In genomic region chr14:60964016-60964810, GRCm38 (mm10) we compare ENCODE assay signal across 20 mouse cellular contexts.
DNase-seq lines count a peak whose midpoint lies in the region; ATAC-seq and TF ChIP-seq lines count a peak whose summit lies in the region.
"Had no signal": no experiment of that assay in that cellular context is flagged by ENCODE, and none has a peak within 500 bp of the region (broad histone marks: within the 10 kb centered on the region; RNA-seq: fewer than 3 reads in every experiment).

No protein-coding gene starts in this region.

- 85% methylated on average over 7 of the region's 7 CpGs for WGBS in midbrain, embryonic 11.5 days
- WGBS in midbrain, postnatal 0 days: 82% methylated on average over 7 of the region's 7 CpGs
- WGBS in embryonic facial prominence, embryonic 13.5 days: 36% methylated on average over 7 of the region's 7 CpGs
- WGBS in embryonic facial prominence, embryonic 15.5 days: 36% methylated on average over 7 of the region's 7 CpGs

- H3K9ac ChIP-seq in midbrain, embryonic 11.5 days (ENCODE audit: low read length): no peak overlapping the region
- H3K9ac ChIP-seq in midbrain, postnatal 0 days (replicated peaks; ENCODE audit: low read length, poor library complexity, severe bottlenecking): no peak overlapping the region
- no peak overlapping the region for H3K9ac ChIP-seq in embryonic facial prominence, embryonic 13.5 days
- H3K9ac ChIP-seq in embryonic facial prominence, embryonic 15.5 days: no peak overlapping the region
- H3K9ac ChIP-seq: embryonic facial prominence, embryonic 12.5 days; forebrain, embryonic 12.5 days had no signal

- H3K36me3 ChIP-seq in midbrain, embryonic 11.5 days (ENCODE audit: control insufficient read depth, insufficient read depth, low read length): peaks cover 8% of the 10 kb centered on the region; the same call in 1 of the 2 replicates
- peaks cover 3% of the 10 kb centered on the region for H3K36me3 ChIP-seq in midbrain, postnatal 0 days (ENCODE audit: insufficient read depth, low read length)
- H3K36me3 ChIP-seq in embryonic facial prominence, embryonic 13.5 days: peaks cover 16% of the 10 kb centered on the region; the same call in 1 of the 2 replicates
- peaks cover 13% of the 10 kb centered on the region; the same call in 1 of the 2 replicates for H3K36me3 ChIP-seq in embryonic facial prominence, embryonic 15.5 days
- H3K36me3 ChIP-seq: embryonic facial prominence, embryonic 12.5 days had no signal

- no peak for ATAC-seq in midbrain, embryonic 11.5 days (ENCODE audit: low FRiP score)
- ATAC-seq in midbrain, postnatal 0 days (ENCODE audit: low FRiP score): no peak
- no peak for ATAC-seq in embryonic facial prominence, embryonic 13.5 days (ENCODE audit: insufficient number of reproducible peaks, insufficient read depth, low FRiP score, low TSS enrichment, low read depth)
- ATAC-seq in embryonic facial prominence, embryonic 15.5 days (ENCODE audit: insufficient number of reproducible peaks, low FRiP score, low TSS enrichment, low read depth): peak; percentile 29; the same call in 1 of the 2 replicates
- ATAC-seq: forebrain, embryonic 14.5 days; forebrain, embryonic 16.5 days had no signal

- no peak overlapping the region for H3K4me3 ChIP-seq in midbrain, embryonic 11.5 days (ENCODE audit: low read depth, low read length)
- H3K4me3 ChIP-seq in midbrain, postnatal 0 days (ENCODE audit: low read depth, low read length): no peak overlapping the region
- no peak overlapping the region for H3K4me3 ChIP-seq in embryonic facial prominence, embryonic 13.5 days
- H3K4me3 ChIP-seq in embryonic facial prominence, embryonic 15.5 days (replicated peaks): no peak overlapping the region
- H3K4me3 ChIP-seq: embryonic facial prominence, embryonic 12.5 days; erythroblast, embryonic 14.5 days; forebrain, embryonic 10.5 days; forebrain, embryonic 12.5 days had no signal

- H3K27ac ChIP-seq in midbrain, embryonic 11.5 days (ENCODE audit: low read depth, low read length): no peak overlapping the region
- H3K27ac ChIP-seq in midbrain, postnatal 0 days (ENCODE audit: low read depth, low read length): no peak overlapping the region
- H3K27ac ChIP-seq in embryonic facial prominence, embryonic 13.5 days: peak overlapping the region; percentile 74; the same call in 1 of the 2 replicates
- no peak overlapping the region for H3K27ac ChIP-seq in embryonic facial prominence, embryonic 15.5 days (replicated peaks)
- H3K27ac ChIP-seq: forebrain, embryonic 10.5 days; forebrain, embryonic 12.5 days had no signal

- peak; percentile 72 for DNase-seq in heart, adult 11 months
- DNase-seq in heart, adult 18-20 months: no peak
- DNase-seq in midbrain, embryonic 11.5 days (ENCODE audit: low spot score, missing footprints): peak; percentile 70
- no peak for DNase-seq in midbrain, postnatal 0 days (ENCODE audit: low spot score)
- DNase-seq in right cerebral cortex, postnatal 4 days: no peak
- DNase-seq in adrenal gland, adult 18-20 months (ENCODE audit: low spot score in 2 of 2): no peak
- DNase-seq: B cell, adult 2 months; cerebellum, adult 11-12 months; cerebellum, adult 2 months; cerebellum, adult 9-10 months; cerebellum, postnatal 10 days; cerebellum, postnatal 25 days had no signal

- no peaks in the 10 kb centered on the region for H3K4me1 ChIP-seq in midbrain, embryonic 11.5 days (ENCODE audit: control insufficient read depth, insufficient read depth, low read length)
- H3K4me1 ChIP-seq in midbrain, postnatal 0 days (ENCODE audit: insufficient read depth, low read length): no peaks in the 10 kb centered on the region
- H3K4me1 ChIP-seq in embryonic facial prominence, embryonic 13.5 days: peaks cover 13% of the 10 kb centered on the region; the same call in 1 of the 2 replicates
- H3K4me1 ChIP-seq in embryonic facial prominence, embryonic 15.5 days: no peaks in the 10 kb centered on the region
- H3K4me1 ChIP-seq: embryonic facial prominence, embryonic 12.5 days; forebrain, embryonic 10.5 days; forebrain, embryonic 12.5 days had no signal

- H3K4me2 ChIP-seq in midbrain, embryonic 11.5 days: no peak overlapping the region
- no peak overlapping the region for H3K4me2 ChIP-seq in midbrain, postnatal 0 days (ENCODE audit: low read depth, low read length, poor library complexity, severe bottlenecking)
- no peak overlapping the region for H3K4me2 ChIP-seq in embryonic facial prominence, embryonic 13.5 days
- H3K4me2 ChIP-seq in embryonic facial prominence, embryonic 15.5 days (replicated peaks): no peak overlapping the region
- H3K4me2 ChIP-seq: embryonic facial prominence, embryonic 12.5 days; forebrain, embryonic 12.5 days had no signal

- no peaks in the 10 kb centered on the region for H3K27me3 ChIP-seq in midbrain, embryonic 11.5 days (ENCODE audit: control insufficient read depth, insufficient read depth, low read length)
- H3K27me3 ChIP-seq in midbrain, postnatal 0 days (ENCODE audit: insufficient read depth, low read length): no peaks in the 10 kb centered on the region
- H3K27me3 ChIP-seq in embryonic facial prominence, embryonic 13.5 days: no peaks in the 10 kb centered on the region
- no peaks in the 10 kb centered on the region for H3K27me3 ChIP-seq in embryonic facial prominence, embryonic 15.5 days
- H3K27me3 ChIP-seq: embryonic facial prominence, embryonic 12.5 days; forebrain, embryonic 12.5 days had no signal

- H3K9me3 ChIP-seq in midbrain, embryonic 11.5 days (ENCODE audit: control insufficient read depth, low read length): no peaks in the 10 kb centered on the region
- H3K9me3 ChIP-seq in midbrain, postnatal 0 days (ENCODE audit: low read length): no peaks in the 10 kb centered on the region
- no peaks in the 10 kb centered on the region for H3K9me3 ChIP-seq in embryonic facial prominence, embryonic 13.5 days
- no peaks in the 10 kb centered on the region for H3K9me3 ChIP-seq in embryonic facial prominence, embryonic 15.5 days (replicated peaks)
- H3K9me3 ChIP-seq: embryonic facial prominence, embryonic 12.5 days; forebrain, embryonic 10.5 days; forebrain, embryonic 12.5 days had no signal

- TF ChIP-seq CTCF in midbrain, postnatal 0 days (IDR thresholded peaks at IDR 0.05): no peak

Comparison
In these comparisons a context has a peak if more than half of its experiments do, and no peak if none do; other contexts are left out.
1. DNase-seq: peak in heart, adult 11 months (single experiment) and midbrain, embryonic 11.5 days (single experiment); none in heart, adult 18-20 months (0 of 2), midbrain, postnatal 0 days (single experiment), right cerebral cortex, postnatal 4 days (single experiment) and adrenal gland, adult 18-20 months (0 of 2).